Mouse (Mus musculus) lung, adult 2 months (tissue): ENCODE measurements around the gene Pax6. TPM values are rescaled to one million over a fixed set of nuclear protein-coding genes. Genes with fewer than 3 reads are reported as not detected.

Experiments used
- DNase-seq: peaks from one replicate; pipeline ENCODE4 v3.0.0; 2022
- H3K4me1 ChIP-seq: fragments of 200-500 bp; 2 replicates; pipeline ENCODE4 v1.6.1; 2011; ENCODE audit warnings: low read length; ENCODE audit not compliant: control insufficient read depth, insufficient read depth
- H3K4me3 ChIP-seq: fragments of 200-500 bp; replicated peaks from 2 replicates; pipeline ENCODE3; 2011; ENCODE audit warnings: low read depth, mild to moderate bottlenecking, control low read depth, low read length; ENCODE audit errors: extremely low read depth
- CTCF ChIP-seq: fragments of 200-500 bp; IDR thresholded peaks from 2 replicates; pipeline ENCODE4 v1.5.1; 2011; ENCODE audit warnings: mild to moderate bottlenecking, low read length, control low read depth; ENCODE audit not compliant: insufficient read depth
- POLR2A ChIP-seq: fragments of 200-500 bp; IDR thresholded peaks from 2 replicates; pipeline ENCODE4 v1.6.1; 2011; ENCODE audit warnings: low read depth, mild to moderate bottlenecking, control low read depth, low read length, borderline replicate concordance; ENCODE audit errors: extremely low read depth
- WGBS: fragments of 180-500 bp; shearing (Covaris S2); methylation state at CpG from one replicate; pipeline ENCODE4 v1.1.7; 2018; 5-methylcytosine and 5-hydroxymethylcytosine counted together
- polyA plus RNA-seq: library from polyadenylated mRNA; depleted of rRNA; stranded (reverse); fragments of >200 nt; gene quantifications from 2 replicates; pipeline ENCODE4 v1.2.3, GENCODE M21; 2012

The Pax6 gene
- polyA plus RNA-seq, 1 experiment, result not detected

DNA sequence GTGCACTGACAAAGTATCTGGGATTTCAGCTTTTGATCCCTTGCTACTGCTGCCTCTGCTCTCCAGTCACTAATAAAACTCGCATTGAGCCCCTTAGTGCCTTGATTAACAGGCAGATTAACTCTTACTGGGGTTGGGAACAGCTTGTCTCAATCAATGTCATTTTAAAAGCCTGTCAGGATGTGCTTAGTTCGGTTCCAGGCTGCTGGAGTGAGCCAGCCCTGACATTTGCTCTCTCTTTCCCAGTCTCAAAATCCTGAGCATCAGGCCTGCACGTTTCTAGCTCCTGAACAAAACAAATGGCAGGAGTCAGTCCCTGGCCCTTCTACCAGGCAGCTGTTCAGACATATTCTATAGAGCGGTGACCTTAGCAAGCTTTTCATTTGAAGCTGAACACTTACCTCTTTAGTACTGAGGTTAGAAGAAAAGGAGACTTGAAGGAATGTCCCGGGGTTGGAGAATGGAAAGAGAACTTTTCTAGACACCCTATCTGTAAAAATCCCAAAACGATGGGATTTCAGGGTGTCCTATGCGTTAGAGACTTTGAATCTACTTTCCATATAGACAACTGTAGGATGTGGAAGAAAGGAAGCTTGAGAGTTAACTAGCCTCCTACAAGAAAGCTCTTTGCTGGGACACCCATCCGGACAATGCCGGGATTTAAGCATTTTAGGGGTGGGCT lies 2.6 kb downstream of the Pax6 start:
- no peak for TF ChIP-seq CTCF
- TF ChIP-seq POLR2A, result no peak
- Histone ChIP-seq H3K4me1 (peaks cover 10% of the 10 kb centered on the region), H3K4me3 (no peak overlapping the region)
- 6% methylated on average over 9 of the region's 9 CpGs for WGBS
- no peak for DNase-seq

GRCm38 (mm10) chr2:105671798-105672595 lies 3.3 kb downstream of the Pax6 start:
- Histone ChIP-seq H3K4me1 (peaks cover 13% of the 10 kb centered on the region), H3K4me3 (no peak overlapping the region)
- no peak for DNase-seq
- no peak for TF ChIP-seq CTCF
- WGBS, result 4% methylated on average over 25 of the region's 25 CpGs

- DNase-seq, result no peak
- Histone ChIP-seq H3K4me1 (peaks cover 13% of the 10 kb centered on the region), H3K4me3 (no peak overlapping the region)
- no peak for TF ChIP-seq CTCF
- no peak for TF ChIP-seq POLR2A
- 2% methylated on average over 15 of the region's 16 CpGs for WGBS
Measured at GRCm38 (mm10) chr2:105672596-105672960, 3.9 kb downstream of the Pax6 start.

- no peak for DNase-seq
- 1% methylated on average over 6 of the region's 6 CpGs for WGBS
- H3K4me3 ChIP-seq, result no peak overlapping the region
- TF ChIP-seq POLR2A, result no peak
- TF ChIP-seq CTCF, result no peak
- peaks cover 13% of the 10 kb centered on the region for H3K4me1 ChIP-seq
Measured at GRCm38 (mm10) chr2:105673054-105673453, 4.4 kb downstream of the Pax6 start.

DNA sequence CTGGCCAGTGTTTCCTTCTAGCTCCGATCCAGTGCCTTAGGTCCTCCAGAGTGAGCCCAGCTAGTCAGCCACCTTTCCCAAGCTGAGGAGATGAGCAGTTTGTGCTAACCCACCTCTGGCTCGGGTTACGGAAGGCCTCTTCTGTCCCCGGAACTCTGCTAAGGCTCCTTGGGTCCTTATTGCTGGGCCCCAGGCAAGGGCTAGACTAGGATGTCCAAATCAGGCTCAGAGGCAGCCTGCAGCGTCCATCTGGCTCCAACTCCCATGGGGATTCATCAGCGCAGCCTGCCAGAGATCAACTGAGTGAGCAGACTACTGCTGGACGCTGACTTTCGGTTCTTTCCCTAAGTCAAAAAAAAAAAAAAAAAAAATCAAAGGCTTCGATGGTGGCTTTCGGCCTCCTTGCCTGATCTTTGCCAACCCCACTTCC lies 4.9 kb downstream of the Pax6 start:
- 4% methylated on average over 10 of the region's 10 CpGs for WGBS
- Histone ChIP-seq H3K4me1 (peaks cover 13% of the 10 kb centered on the region), H3K4me3 (no peak overlapping the region)
- no peak for DNase-seq
- TF ChIP-seq POLR2A (no peak), CTCF (no peak)

DNA sequence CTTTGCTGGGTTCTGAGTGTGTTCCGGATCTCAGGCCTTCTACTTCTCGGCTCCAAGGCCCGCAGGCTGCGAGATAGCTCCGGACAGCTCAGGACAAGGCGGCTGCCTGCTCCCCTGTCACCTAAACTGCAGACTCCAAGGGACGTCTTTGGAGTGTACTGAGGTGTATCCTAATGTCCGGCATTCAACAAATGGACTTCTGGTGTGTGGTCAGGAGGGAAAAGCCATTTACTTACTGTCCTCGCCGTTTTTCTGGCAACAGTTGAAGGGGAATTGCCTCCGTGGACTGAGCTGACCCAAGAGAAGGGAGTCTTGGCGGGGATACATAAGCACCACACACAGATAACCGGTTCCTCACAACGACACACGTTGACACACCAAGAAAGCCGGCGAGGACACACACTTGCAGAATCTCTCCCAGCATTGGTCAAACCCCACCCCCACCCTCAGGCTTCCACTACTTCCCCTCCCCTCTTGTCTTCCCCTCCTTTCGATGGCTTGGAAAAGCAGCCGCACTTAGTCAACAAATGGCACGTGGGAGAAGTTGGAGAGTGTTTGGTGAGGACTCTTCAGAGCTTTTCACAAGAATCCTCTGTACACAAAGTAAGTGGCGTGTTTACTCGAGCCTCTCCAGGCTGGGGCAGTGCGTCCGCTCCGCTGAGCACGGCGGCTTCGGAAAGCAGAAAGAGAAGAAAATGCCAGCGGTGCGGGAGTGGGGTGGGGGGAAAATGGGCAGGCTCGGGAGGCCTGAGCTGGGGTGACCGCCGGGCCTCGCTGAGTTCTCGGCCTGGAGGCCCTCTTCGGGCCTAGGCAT lies 5.6 kb downstream of the Pax6 start:
- 5% methylated on average over 36 of the region's 36 CpGs for WGBS
- DNase-seq, result peak; percentile 42
- Histone ChIP-seq H3K4me1 (peaks cover 13% of the 10 kb centered on the region), H3K4me3 (no peak overlapping the region)
- no peak for TF ChIP-seq CTCF
- TF ChIP-seq POLR2A, result no peak

GRCm38 (mm10) chr2:105674875-105675729 lies 6.4 kb downstream of the Pax6 start:
- Histone ChIP-seq H3K4me3 (peak overlapping the region; percentile 6), H3K4me1 (peaks cover 13% of the 10 kb centered on the region)
- TF ChIP-seq POLR2A (no peak), CTCF (no peak)
- WGBS, result 3% methylated on average over 49 of the region's 49 CpGs
- no peak for DNase-seq

DNA sequence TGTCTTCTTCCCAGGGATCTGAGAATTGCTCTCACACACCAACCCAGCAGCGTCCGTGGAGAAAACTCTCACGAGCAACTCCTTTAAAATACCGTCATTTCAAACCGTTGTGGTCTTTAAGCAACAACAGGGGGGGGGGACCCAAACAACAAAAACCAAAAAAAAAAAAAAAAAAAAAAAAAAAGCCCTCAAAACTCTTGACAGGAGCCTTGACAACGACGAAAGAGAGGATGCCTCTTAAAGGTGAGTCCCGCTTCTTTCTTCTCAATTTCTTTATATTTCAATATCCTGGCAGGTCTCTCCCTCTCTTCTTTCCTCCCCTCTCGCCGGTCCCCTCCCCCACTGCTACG lies 7.0 kb downstream of the Pax6 start:
- no peak for DNase-seq
- TF ChIP-seq POLR2A (no peak), CTCF (no peak)
- Histone ChIP-seq H3K4me3 (no peak overlapping the region), H3K4me1 (peaks cover 13% of the 10 kb centered on the region)
- WGBS, result 1% methylated on average over 11 of the region's 11 CpGs

DNA sequence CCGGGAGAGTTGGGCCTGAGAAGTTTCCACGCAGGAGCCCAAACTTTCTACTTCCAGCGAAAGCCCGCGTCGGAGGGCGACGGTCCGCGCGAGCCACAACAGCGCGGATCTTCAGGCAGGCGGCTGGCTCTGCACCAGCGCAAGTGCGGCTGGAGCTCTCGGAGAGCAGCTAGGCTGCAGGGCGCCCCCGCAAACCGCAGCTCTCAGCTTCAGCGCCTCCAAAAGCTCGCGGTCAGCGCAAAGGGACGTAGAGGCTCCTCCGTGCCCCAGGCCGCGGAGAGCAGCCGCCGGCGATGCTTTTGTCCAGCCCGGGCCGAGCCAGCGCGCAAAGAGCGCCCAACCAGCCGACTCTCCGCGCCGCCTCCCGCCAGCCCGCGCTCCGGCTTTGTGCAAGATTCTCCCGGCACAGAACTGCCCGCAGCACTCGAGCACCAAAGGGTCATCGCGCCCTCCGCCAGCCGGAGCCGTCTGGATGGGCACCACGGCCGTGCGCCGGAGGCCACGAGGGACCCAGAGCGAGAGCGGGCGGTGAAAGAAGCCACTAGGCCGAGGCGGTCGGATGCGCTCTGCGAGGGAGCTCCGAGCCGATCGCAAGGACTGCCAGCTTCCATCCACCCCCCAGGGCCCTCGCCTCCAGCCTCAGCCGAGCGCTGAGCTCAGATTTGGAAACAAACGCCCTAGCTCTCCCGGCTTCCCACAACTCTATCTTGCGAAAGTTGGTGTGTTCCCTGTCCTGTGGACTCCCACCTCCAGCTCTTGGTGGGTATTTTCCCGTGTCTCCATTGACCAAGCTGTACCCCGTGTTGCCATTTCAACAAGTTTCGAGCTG lies 7.6 kb downstream of the Pax6 start:
- no peak for DNase-seq
- TF ChIP-seq POLR2A, result no peak
- TF ChIP-seq CTCF, result no peak

More for the DNA sequence above, 7.6 kb downstream of the Pax6 start:
- H3K4me1 ChIP-seq, result peaks cover 13% of the 10 kb centered on the region
- 1% methylated on average over 77 of the region's 77 CpGs for WGBS
- no peak overlapping the region for H3K4me3 ChIP-seq
